Mouse (Mus musculus): ENCODE data around the gene Gm20449.

DNA sequence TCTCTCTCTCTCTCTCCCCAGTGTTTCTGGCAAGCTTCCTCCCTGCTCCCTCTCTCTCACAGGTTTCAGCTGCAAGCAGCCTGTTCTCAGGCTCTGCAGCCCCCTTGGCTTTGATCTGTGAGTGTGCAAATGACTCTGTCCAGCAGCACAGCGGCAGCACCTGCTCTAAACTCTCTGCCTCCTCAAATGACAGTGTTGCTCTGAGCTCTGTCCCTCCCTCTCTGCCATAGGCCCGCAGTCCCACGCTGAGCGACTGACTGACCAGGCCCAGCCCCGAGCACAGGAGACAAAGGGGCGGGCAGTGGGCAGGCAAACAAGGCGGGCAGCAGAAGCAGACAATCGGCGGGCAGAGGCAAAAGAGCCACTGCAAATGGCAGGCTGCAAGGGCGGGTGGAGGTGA, 47.4 kb downstream of the Gm20449 start:
- TF ChIP-seq GATA1 (IDR thresholded peaks at IDR 0.05; ENCODE audit: borderline replicate concordance, low read length) (no peak), FLI1 (IDR thresholded peaks at IDR 0.05; ENCODE audit: low read length) (no peak)

All from megakaryocyte, embryonic 14.5 days (primary cell).